Mouse (Mus musculus) myocyte (in vitro differentiated cells): ENCODE measurements around the gene Limd1.

Source experiments
- MYOD1 ChIP-seq, 3 experiments: IDR thresholded peaks; one replicate each; pipeline ENCODE4 v1.6.1; 2011; ENCODE audit warnings: control low read depth in 2 of 3, low read depth in 2 of 3, mild to moderate bottlenecking in 2 of 3, moderate library complexity in 1 of 3; ENCODE audit not compliant: insufficient read length in 2 of 3, control insufficient read depth in 1 of 3
- POLR2A ChIP-seq: IDR thresholded peaks from one replicate; pipeline ENCODE4 v1.6.1; 2011; ENCODE audit warnings: low read depth, mild to moderate bottlenecking, control low read depth, moderate library complexity; ENCODE audit not compliant: insufficient read length
- USF1 ChIP-seq: IDR thresholded peaks from one replicate; pipeline ENCODE4 v1.6.1; 2011; ENCODE audit warnings: low read depth, mild to moderate bottlenecking, control low read depth, moderate library complexity

- TF ChIP-seq POLR2A (no peak), USF1 (no peak), MYOD1 (IDR thresholded peaks at IDR 0.05; ENCODE audit: control insufficient read depth in 1 of 3, insufficient read length in 2 of 3, low read depth in 2 of 3) (no peak)
Measured at GRCm38 (mm10) chr9:123515087-123515486, 36.6 kb downstream of the Limd1 start.
